Mouse (Mus musculus) embryo, embryonic 10 days (tissue): ENCODE measurements around the gene Prss50.

Source experiments
- DNase-seq: peaks from one replicate; pipeline ENCODE4 v3.0.0-alpha.2; 2015; ENCODE audit warnings: low spot score

The Prss50 gene

GRCm38 (mm10) chr9:110907201-110907837 is 49.6 kb downstream of the Prss50 start:
- no peak for DNase-seq

- DNase-seq, result no peak
Measured at GRCm38 (mm10) chr9:110907838-110908630, 50.3 kb downstream of the Prss50 start.

- no peak for DNase-seq
Measured at GRCm38 (mm10) chr9:110908631-110909016, 50.9 kb downstream of the Prss50 start.

- DNase-seq, result no peak
Measured at GRCm38 (mm10) chr9:110909371-110909967, 51.7 kb downstream of the Prss50 start.
